Mouse (Mus musculus) limb, embryonic 11.5 days (tissue): ENCODE measurements at regions not wholly inside any gene's neighbourhood (a gene's known extent, or its start where the extent isn't known, plus 50 kb on each side); places are given as distances from the start of the nearest gene placed in this dataset.
A peak's percentile ranks its signal among the peaks of the same experiment; 100 is the strongest.

ENCODE experiments used
- ATAC-seq: fragments of 200-750 bp; cut with Nextera tagmentation; 2 replicates; pipeline ENCODE4 v1.8.0; 2017; ENCODE audit warnings: low read depth; ENCODE audit not compliant: insufficient number of reproducible peaks, low FRiP score, low TSS enrichment
- DNase-seq: peaks from one replicate; pipeline ENCODE4 v3.0.0-alpha.2; 2015; ENCODE audit warnings: low spot score
- H3K27ac ChIP-seq: fragments of 300-500 bp; sonication (generic); replicated peaks from 2 replicates; pipeline ENCODE4 v1.5.1; 2014; ENCODE audit warnings: low read depth, mild to moderate bottlenecking, low read length
- H3K27me3 ChIP-seq: fragments of 300-500 bp; sonication (generic); 2 replicates; pipeline ENCODE4 v1.6.1; 2014; ENCODE audit warnings: mild to moderate bottlenecking, low read length, mixed read lengths; ENCODE audit not compliant: control insufficient read depth, insufficient read depth
- H3K36me3 ChIP-seq: fragments of 300-500 bp; sonication (generic); 2 replicates; pipeline ENCODE4 v1.6.1; 2014; ENCODE audit warnings: mild to moderate bottlenecking, low read length, moderate library complexity, mixed read lengths; ENCODE audit not compliant: control insufficient read depth, insufficient read depth
- H3K4me1 ChIP-seq: fragments of 300-500 bp; sonication (generic); 2 replicates; pipeline ENCODE4 v1.6.1; 2014; ENCODE audit warnings: low read length, mixed read lengths; ENCODE audit not compliant: control insufficient read depth, insufficient read depth
- H3K4me2 ChIP-seq: fragments of 300-500 bp; sonication (generic); 2 replicates; pipeline ENCODE4 v1.6.1; 2014; ENCODE audit warnings: low read depth, mild to moderate bottlenecking, moderate library complexity; ENCODE audit not compliant: severe bottlenecking
- H3K4me3 ChIP-seq: fragments of 300-500 bp; sonication (generic); 2 replicates; pipeline ENCODE4 v1.5.1; 2014; ENCODE audit warnings: low read depth, low read length
- H3K9ac ChIP-seq: fragments of 300-500 bp; sonication (generic); 2 replicates; pipeline ENCODE4 v1.6.1; 2014; ENCODE audit warnings: mild to moderate bottlenecking, low read length
- H3K9me3 ChIP-seq: fragments of 300-500 bp; sonication (generic); 2 replicates; pipeline ENCODE4 v1.6.1; 2016; ENCODE audit warnings: low read length; ENCODE audit not compliant: control insufficient read depth
- WGBS: fragments of 180-500 bp; shearing (Covaris S2); extraction: QIAGEN DNeasy Blood & Tissue Kit; methylation state at CpG from one replicate; pipeline ENCODE4 v1.1.7; 2014; 5-methylcytosine and 5-hydroxymethylcytosine counted together

DNA sequence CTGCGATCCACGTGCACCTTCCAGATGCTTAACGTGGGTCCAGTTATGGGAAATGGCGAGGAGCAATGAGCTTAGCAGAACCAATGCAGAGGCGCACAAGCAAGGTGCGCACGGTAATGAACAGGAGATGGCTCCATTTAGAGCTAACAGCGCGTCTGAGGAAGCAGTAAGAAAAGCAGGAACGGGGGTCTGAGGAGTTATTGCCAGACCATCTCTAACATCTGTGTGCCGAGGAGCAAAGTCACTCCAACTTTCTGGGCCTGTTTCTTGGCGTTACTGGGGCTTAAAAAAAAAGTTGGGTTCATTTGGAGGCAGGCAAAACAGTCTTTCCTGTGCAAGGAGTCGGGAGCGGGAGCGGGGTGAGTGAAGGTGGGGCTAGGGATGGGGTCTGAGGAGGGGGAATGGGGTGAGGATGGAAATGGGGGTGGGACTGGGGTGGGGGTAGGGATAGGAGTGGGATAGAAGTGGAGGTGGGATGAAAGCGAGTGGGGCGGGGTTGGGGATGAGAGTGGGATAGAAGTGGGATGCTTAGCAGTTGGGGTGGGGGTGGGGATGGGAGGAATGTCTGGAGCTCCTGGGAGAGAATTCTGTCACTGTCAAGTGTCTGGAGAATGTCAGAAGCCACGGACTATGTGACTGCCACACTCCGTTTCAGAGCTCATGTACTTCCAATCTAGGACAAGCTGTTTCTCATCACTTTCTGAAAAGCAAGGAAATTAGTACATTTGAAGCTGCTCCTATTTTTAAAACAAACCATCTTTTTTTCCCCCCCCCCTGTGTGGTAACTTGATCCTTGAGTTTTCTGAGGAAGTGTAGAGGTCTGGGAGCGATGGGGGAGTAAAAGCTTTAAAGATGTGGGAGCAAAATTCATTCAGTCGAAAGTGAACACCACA is 225.6 kb upstream of the Ccdc122 start:
- Histone ChIP-seq H3K4me2 (peak overlapping the region; percentile 3; the same call in 1 of the 2 replicates), H3K36me3 (no peaks in the 10 kb centered on the region), H3K4me3 (no peak overlapping the region), H3K27me3 (no peaks in the 10 kb centered on the region), H3K9me3 (no peaks in the 10 kb centered on the region), H3K4me1 (peaks cover 11% of the 10 kb centered on the region), H3K9ac (no peak overlapping the region), H3K27ac (peak overlapping the region; percentile 89)
- WGBS = 8% methylated on average over 21 of the region's 21 CpGs
- peak; percentile 63 for DNase-seq
- peak; percentile 85 for ATAC-seq

- Histone ChIP-seq H3K4me1 (peaks cover 11% of the 10 kb centered on the region), H3K4me3 (no peak overlapping the region), H3K4me2 (no peak overlapping the region), H3K27me3 (no peaks in the 10 kb centered on the region), H3K9me3 (no peaks in the 10 kb centered on the region), H3K36me3 (no peaks in the 10 kb centered on the region), H3K27ac (peak overlapping the region; percentile 89; the same call in 1 of the 2 replicates), H3K9ac (no peak overlapping the region)
- DNase-seq = no peak
- WGBS = 91% methylated on average over 3 of the region's 3 CpGs
- no peak for ATAC-seq
These were observed 226.5 kb upstream of the Ccdc122 start for GRCm38 (mm10) chr14:76810041-76810440.

DNA sequence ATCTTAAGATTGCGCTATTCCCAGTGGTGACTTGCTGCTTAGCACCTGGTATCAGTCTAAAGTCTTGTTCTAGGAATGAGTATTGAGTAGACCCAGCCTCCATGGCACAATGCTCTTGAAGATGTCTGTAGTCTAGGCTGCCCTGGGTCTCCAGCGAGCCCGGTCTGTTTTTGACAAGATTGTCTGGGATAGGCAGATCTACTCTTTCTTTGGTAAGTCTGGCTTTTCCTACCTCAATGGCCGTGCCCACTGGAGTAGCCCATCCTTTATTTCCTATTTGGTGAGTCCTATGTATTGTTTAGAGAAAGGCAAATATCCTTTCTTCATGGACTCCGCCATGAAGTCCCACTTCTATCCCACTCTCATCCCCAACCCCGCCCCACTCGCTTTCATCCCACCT is 227.2 kb upstream of the Ccdc122 start:
- no peaks in the 10 kb centered on the region for H3K9me3 ChIP-seq
- ATAC-seq = no peak
- DNase-seq = no peak

GRCm38 (mm10) chr14:76805151-76805785 is 231.3 kb upstream of the Ccdc122 start:
- Histone ChIP-seq H3K4me1 (no peaks in the 10 kb centered on the region; the same call in 1 of the 2 replicates), H3K27me3 (no peaks in the 10 kb centered on the region), H3K9ac (no peak overlapping the region), H3K4me2 (no peak overlapping the region), H3K4me3 (no peak overlapping the region), H3K9me3 (no peaks in the 10 kb centered on the region), H3K27ac (peak overlapping the region; percentile 1; the same call in 1 of the 2 replicates), H3K36me3 (no peaks in the 10 kb centered on the region)
- ATAC-seq (no peak), DNase-seq (no peak)
- WGBS = 49% methylated on average over 13 of the region's 13 CpGs

More for the DNA sequence above, 227.2 kb upstream of the Ccdc122 start:
- H3K4me3 ChIP-seq = no peak overlapping the region
- no peak overlapping the region for H3K9ac ChIP-seq
- H3K4me2 ChIP-seq = no peak overlapping the region
- H3K27ac ChIP-seq = no peak overlapping the region
- H3K4me1 ChIP-seq = peaks cover 11% of the 10 kb centered on the region
- no peaks in the 10 kb centered on the region for H3K36me3 ChIP-seq
- H3K27me3 ChIP-seq = no peaks in the 10 kb centered on the region
- 93% methylated on average over 5 of the region's 7 CpGs for WGBS

DNA sequence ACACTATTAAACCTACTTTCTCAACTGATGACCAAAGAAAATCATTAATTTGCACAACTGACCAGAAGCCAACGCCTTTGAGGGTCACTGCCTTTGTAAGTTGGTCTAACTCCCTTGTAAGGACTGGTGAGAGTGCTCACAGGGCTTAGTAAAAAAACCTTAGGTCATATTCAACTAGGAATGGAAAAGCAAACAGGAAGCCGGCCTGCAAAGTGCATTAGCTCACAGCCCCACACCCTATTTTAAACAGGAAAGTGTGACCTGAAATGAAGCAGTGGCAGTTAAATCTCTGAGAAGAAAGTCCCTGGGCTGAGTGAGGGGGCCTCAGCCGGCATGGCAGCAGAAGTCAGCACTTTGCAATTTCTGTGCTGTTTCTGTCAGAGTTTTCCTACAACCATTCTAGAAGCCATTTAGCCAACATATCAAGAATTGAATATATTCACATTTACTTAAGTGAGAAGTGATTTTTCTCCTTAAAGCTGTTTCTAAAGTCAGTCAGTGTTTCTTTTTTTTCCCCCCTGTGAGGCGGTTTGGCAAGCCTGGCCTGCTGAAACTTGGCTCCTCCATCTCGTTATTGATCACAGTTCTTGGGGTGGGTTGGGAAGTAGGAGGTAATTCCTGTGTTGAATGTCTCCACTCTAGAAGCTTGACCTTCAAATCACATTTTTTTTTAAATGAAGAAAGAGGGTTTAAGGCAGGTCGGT is 232.0 kb upstream of the Ccdc122 start:
- no peaks in the 10 kb centered on the region for H3K27me3 ChIP-seq
- H3K9me3 ChIP-seq = no peaks in the 10 kb centered on the region
- peak; percentile 42 for DNase-seq
- no peaks in the 10 kb centered on the region; the same call in 1 of the 2 replicates for H3K4me1 ChIP-seq
- H3K9ac ChIP-seq = no peak overlapping the region
- no peak overlapping the region for H3K4me3 ChIP-seq
- H3K36me3 ChIP-seq = no peaks in the 10 kb centered on the region
- H3K27ac ChIP-seq = peak overlapping the region; percentile 48; the same call in 1 of the 2 replicates
- 45% methylated on average over 6 of the region's 6 CpGs for WGBS
- peak; percentile 68; the same call in 1 of the 2 replicates for ATAC-seq
- H3K4me2 ChIP-seq = no peak overlapping the region

GRCm38 (mm10) chr14:76800181-76800580 is 236.4 kb upstream of the Ccdc122 start:
- Histone ChIP-seq H3K36me3 (no peaks in the 10 kb centered on the region), H3K4me1 (peaks cover 3% of the 10 kb centered on the region), H3K4me2 (no peak overlapping the region), H3K9me3 (no peaks in the 10 kb centered on the region), H3K4me3 (no peak overlapping the region), H3K9ac (no peak overlapping the region), H3K27ac (no peak overlapping the region), H3K27me3 (no peaks in the 10 kb centered on the region)
- ATAC-seq (no peak), DNase-seq (no peak)
- WGBS = 76% methylated on average over 4 of the region's 4 CpGs

DNA sequence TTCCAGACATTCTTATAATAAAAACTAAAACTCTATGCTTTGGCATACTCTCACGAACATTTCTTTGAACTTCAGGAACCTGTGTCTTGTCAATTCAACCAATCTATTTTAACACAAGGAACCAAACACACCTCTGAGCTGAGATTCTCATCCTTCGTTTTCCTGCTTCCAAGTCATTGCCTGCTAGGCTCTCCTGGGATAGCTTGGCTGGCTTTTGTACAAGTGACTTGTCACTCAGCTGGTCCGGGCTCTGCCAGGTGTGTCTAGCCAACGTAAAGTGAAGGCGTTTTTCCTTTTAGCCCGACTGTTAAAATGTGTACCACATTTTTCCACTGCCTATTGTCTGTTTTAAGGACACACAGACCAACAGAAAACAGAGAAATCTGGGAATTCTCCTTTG is 236.8 kb upstream of the Ccdc122 start:
- Histone ChIP-seq H3K4me3 (no peak overlapping the region), H3K36me3 (no peaks in the 10 kb centered on the region), H3K4me2 (no peak overlapping the region), H3K9me3 (no peaks in the 10 kb centered on the region), H3K27ac (no peak overlapping the region), H3K4me1 (peaks cover 3% of the 10 kb centered on the region), H3K27me3 (no peaks in the 10 kb centered on the region), H3K9ac (no peak overlapping the region)
- ATAC-seq = no peak
- DNase-seq = no peak
- 68% methylated on average over 6 of the region's 6 CpGs for WGBS

- no peak overlapping the region for H3K4me2 ChIP-seq
- no peak for DNase-seq
- H3K36me3 ChIP-seq = no peaks in the 10 kb centered on the region
- peaks cover 3% of the 10 kb centered on the region for H3K4me1 ChIP-seq
- ATAC-seq = no peak
- whole genome bisulfite sequencing = 78% methylated on average over 8 of the region's 8 CpGs
- H3K9me3 ChIP-seq = no peaks in the 10 kb centered on the region
- H3K27ac ChIP-seq = no peak overlapping the region
- H3K27me3 ChIP-seq = no peaks in the 10 kb centered on the region
- no peak overlapping the region for H3K4me3 ChIP-seq
- no peak overlapping the region for H3K9ac ChIP-seq
These were observed 237.6 kb upstream of the Ccdc122 start for GRCm38 (mm10) chr14:76798925-76799428.
